Mouse (Mus musculus): ENCODE results near the gene Rras.

- TF ChIP-seq CTCF (conservative IDR thresholded peaks at IDR 0.05; ENCODE audit: low read length) (no peak), POU5F1 (IDR thresholded peaks at IDR 0.05; ENCODE audit: borderline replicate concordance, low read length) (no peak), NANOG (IDR thresholded peaks at IDR 0.05; ENCODE audit: borderline replicate concordance, low read length) (no peak)
Observed at GRCm38 (mm10) chr7:45015957-45016612, 1.7 kb upstream of the Rras start, which contains the start of gene Scaf1.
